1 mouse cellular context compared by ENCODE assay signal in the genomic region with DNA sequence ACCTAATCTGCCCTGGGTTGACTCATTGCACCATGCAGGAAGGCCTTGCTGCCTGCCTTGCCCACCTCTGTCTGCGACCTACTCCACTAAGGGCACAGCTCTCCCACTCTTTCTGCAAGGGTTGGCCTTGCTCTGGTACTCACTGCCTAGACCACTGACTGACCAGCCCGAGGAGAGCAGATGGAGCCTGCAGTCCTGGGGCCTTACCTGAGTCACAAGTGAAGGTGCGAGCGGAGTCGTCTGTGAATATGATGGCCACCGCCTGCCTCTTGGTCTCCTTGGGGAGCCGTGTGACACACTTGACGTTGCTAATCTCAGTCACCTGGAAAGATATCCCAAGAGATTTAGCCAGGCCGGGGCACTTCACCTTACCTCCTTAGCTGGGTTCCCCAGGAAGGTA.
TF ChIP-seq lines count a peak whose summit lies in the region.

No protein-coding gene starts in this region.

TF ChIP-seq in MEL, 35 proteins besides CTCF, POLR2A, EP300 and RAD21:
- 0 out of 2 replicates have a peak, but pooled peaks have one; percentile 12 for TF ChIP-seq POLR2AphosphoS2 (IDR thresholded peaks at IDR 0.05; ENCODE audit: low read length)
- no peak for TF ChIP-seq USF2 (IDR thresholded peaks at IDR 0.05; ENCODE audit: borderline replicate concordance in 1 of 2, insufficient read depth in 1 of 2, low read depth in 1 of 2, low read length in 2 of 2)
- TF ChIP-seq E2F4 (IDR thresholded peaks at IDR 0.05; ENCODE audit: borderline replicate concordance, low read depth, low read length) = no peak
